Mouse (Mus musculus) hindbrain, embryonic 13.5 days (tissue): ENCODE measurements around the gene Srpx. TPM values are rescaled to one million over a fixed set of nuclear protein-coding genes. Genes with fewer than 3 reads are reported as not detected.

Experiments used
- ATAC-seq: fragments of 200-750 bp; cut with Nextera tagmentation; 2 replicates; pipeline ENCODE4 v1.8.0; 2017; ENCODE audit warnings: moderate TSS enrichment; ENCODE audit not compliant: low FRiP score
- H3K27ac ChIP-seq: fragments of 300-500 bp; sonication (generic); 2 replicates; pipeline ENCODE4 v1.5.1; 2015; ENCODE audit warnings: inconsistent platforms, mild to moderate bottlenecking, moderate library complexity
- H3K27me3 ChIP-seq: fragments of 300-500 bp; sonication (generic); 2 replicates; pipeline ENCODE4 v1.6.1; 2015; ENCODE audit warnings: mild to moderate bottlenecking, inconsistent platforms
- H3K36me3 ChIP-seq: fragments of 300-500 bp; sonication (generic); 2 replicates; pipeline ENCODE4 v1.6.1; 2015; ENCODE audit warnings: mild to moderate bottlenecking, inconsistent platforms
- H3K4me1 ChIP-seq: fragments of 300-500 bp; sonication (generic); replicated peaks from 2 replicates; pipeline ENCODE4 v1.6.1; 2015; ENCODE audit warnings: inconsistent platforms
- H3K4me2 ChIP-seq: fragments of 300-500 bp; sonication (generic); 2 replicates; pipeline ENCODE4 v1.6.1; 2015; ENCODE audit warnings: inconsistent platforms, mild to moderate bottlenecking, moderate library complexity
- H3K4me3 ChIP-seq: fragments of 300-500 bp; sonication (generic); 2 replicates; pipeline ENCODE4 v1.5.1; 2015; ENCODE audit warnings: mild to moderate bottlenecking, inconsistent platforms
- H3K9ac ChIP-seq: fragments of 300-500 bp; sonication (generic); 2 replicates; pipeline ENCODE4 v1.6.1; 2015; ENCODE audit warnings: mild to moderate bottlenecking, inconsistent platforms
- H3K9me3 ChIP-seq: fragments of 300-500 bp; sonication (generic); 2 replicates; pipeline ENCODE4 v1.6.1; 2016; ENCODE audit warnings: inconsistent platforms
- WGBS: fragments of 180-500 bp; shearing (Covaris S2); methylation state at CpG from one replicate; pipeline ENCODE4 v1.1.7; 2015; 5-methylcytosine and 5-hydroxymethylcytosine counted together
- polyA plus RNA-seq: library from polyadenylated mRNA; unstranded; fragments of >200 nt; fragmentation: Nextera tagmentation; extraction: Ambion mirVana; gene quantifications from 2 replicates; pipeline ENCODE4 v1.2.1, GENCODE M21; 2015

The Srpx gene
- 3.6 and 5.1 TPM in 2 replicates for polyA plus RNA-seq

DNA sequence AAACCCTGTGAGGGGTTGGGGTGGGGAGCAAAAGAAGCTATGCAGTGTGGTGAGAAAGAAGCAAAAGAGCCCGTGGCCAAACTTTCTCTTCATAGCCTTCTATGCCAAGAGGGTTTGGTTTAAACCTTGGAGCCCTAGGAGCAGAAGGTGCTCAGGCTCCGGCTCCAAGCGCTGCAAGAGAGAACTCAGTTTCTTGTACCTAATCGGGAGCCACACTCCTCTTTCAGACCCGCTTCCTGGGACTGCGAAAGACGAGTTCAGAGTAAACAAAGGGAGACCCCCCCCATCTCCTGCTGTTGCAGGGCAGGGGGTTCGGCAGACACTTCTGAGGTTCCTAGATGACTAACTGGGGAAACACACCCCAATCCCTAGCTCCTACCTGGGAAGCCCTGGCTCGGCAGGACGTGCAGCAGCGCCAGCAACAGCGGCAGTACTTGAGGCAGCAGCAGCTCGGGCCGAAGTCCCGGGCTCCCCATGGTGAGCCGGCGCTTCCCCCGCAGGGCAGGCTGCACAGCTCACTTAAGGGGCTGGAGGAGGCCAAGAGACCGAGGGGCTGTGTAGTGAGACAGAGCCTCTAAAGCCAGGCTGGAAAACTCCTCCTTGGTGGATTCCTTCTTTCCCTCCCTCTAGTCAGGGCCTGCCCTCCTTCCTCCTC is at the start of gene Srpx:
Gene Srpx, minus strand, starts transcription at position 645 of the 655 bp plus-strand sequence.
- Histone ChIP-seq H3K27ac (no peak within 1 kb of the TSS), H3K9me3 (no peaks in the 10 kb centered on the region), H3K4me2 (peak within 1 kb of the TSS; percentile 55), H3K27me3 (no peaks in the 10 kb centered on the region), H3K4me1 (0 out of 2 replicates have a peak, but pooled peaks cover 2% of the 10 kb centered on the region), H3K36me3 (no peaks in the 10 kb centered on the region), H3K9ac (peak within 1 kb of the TSS; percentile 51; the same call in 1 of the 2 replicates), H3K4me3 (peak within 1 kb of the TSS; percentile 33)
- ATAC-seq, result peak; percentile 61
- 15% methylated on average over 19 of the region's 19 CpGs for WGBS

DNA sequence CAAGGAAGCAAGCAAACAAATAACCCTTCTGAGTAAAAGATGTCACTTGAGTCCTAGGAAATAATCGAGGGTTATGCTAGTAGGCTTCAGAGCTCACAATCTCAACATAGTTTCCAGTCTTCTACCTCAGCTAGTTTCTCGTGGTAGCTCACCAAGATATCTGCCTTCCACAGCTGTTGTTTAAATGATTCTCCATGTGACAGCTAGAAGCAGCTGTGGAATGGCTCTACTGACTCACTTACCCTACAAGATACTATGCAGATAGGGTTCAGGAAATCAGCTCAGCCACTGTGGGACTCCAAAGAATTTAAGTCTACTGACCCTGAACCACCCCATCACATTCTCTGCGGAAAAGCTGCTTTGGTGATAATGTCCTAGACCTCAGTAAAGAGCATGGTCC is 34.9 kb upstream of the Srpx start:
- Histone ChIP-seq H3K9ac (no peak overlapping the region), H3K36me3 (no peaks in the 10 kb centered on the region), H3K4me1 (no peaks in the 10 kb centered on the region), H3K27ac (no peak overlapping the region), H3K4me3 (no peak overlapping the region), H3K9me3 (no peaks in the 10 kb centered on the region), H3K27me3 (no peaks in the 10 kb centered on the region), H3K4me2 (no peak overlapping the region)
- no peak for ATAC-seq
- WGBS, result 64% methylated on average over 3 of the region's 3 CpGs

DNA sequence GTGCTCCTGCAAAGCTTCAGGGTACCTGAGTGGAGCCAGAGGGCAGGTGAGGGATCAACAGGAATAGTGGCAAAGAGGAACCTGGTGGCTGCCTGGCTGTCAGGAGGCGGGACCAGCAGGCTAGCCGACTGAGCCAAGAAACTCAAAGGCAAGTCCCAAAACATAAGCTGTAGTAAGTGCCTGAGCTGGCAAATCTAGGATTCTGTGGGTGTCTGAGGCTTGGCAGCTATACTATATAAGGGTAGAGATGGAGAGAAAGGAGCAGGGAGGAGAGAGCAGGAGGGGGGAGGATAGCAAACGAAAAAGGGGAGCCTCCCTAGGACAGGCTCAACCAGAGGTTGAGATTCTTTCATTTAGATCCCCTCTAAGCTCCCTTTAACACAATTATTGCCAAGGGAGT is 1.7 kb downstream of the Srpx start:
- no peak overlapping the region for H3K9ac ChIP-seq
- H3K36me3 ChIP-seq, result no peaks in the 10 kb centered on the region
- WGBS, result 40% methylated on average over 3 of the region's 3 CpGs
- H3K4me2 ChIP-seq, result no peak overlapping the region
- H3K27ac ChIP-seq, result no peak overlapping the region
- H3K4me1 ChIP-seq, result 0 out of 2 replicates have a peak, but pooled peaks cover 2% of the 10 kb centered on the region
- ATAC-seq, result no peak
- no peaks in the 10 kb centered on the region for H3K27me3 ChIP-seq
- no peaks in the 10 kb centered on the region for H3K9me3 ChIP-seq
- H3K4me3 ChIP-seq, result no peak overlapping the region

DNA sequence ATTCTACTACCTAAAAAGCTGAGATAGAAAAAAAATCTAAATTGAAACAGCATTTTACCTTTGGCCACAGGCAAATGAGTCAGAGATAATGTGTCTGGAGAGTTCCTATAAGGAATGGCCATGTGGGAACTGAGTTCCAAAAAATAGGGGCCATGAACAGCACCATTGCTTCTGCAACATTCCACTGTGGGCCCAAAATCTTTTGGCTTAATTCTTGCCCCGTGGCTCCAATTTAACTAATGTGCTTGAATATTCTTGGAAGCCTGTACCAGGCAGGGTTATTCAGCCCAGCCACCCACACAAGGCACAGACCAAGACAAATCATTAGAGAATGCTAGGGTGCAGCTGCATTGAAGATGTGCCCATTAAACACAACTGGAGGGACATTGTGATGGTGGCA is 6.8 kb downstream of the Srpx start:
- H3K27ac ChIP-seq, result no peak overlapping the region
- no peaks in the 10 kb centered on the region for H3K9me3 ChIP-seq
- no peaks in the 10 kb centered on the region for H3K27me3 ChIP-seq
- no peaks in the 10 kb centered on the region for H3K4me1 ChIP-seq
- no peak overlapping the region for H3K9ac ChIP-seq
- H3K4me3 ChIP-seq, result no peak overlapping the region
- no peak overlapping the region for H3K4me2 ChIP-seq
- H3K36me3 ChIP-seq, result no peaks in the 10 kb centered on the region
- ATAC-seq, result no peak
- WGBS, result 58% methylated on average over 1 of the region's 1 CpGs

DNA sequence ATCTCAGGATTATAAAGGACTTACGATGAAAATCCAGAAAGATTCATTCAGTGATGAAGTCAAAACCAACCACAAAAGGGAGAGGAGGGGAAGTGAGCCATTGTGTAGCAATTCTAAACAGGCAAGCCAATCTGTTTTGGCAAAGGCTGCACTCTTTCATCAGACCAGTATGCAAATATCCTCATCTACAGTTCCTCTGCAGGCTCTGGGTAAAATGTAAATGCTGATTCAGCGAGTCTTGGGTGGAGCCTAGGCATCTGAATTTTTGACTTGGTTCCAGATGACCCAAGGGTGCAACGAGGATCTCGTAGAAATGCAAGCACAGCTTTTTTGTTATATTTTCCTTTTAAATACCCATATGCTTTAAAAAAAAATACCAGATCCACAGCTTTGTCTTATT is 9.0 kb downstream of the Srpx start:
- 49% methylated on average over 4 of the region's 4 CpGs for WGBS
- H3K4me3 ChIP-seq, result no peak overlapping the region
- no peaks in the 10 kb centered on the region for H3K27me3 ChIP-seq
- H3K27ac ChIP-seq, result no peak overlapping the region
- ATAC-seq, result no peak
- no peak overlapping the region for H3K9ac ChIP-seq
- H3K36me3 ChIP-seq, result no peaks in the 10 kb centered on the region
- H3K4me2 ChIP-seq, result no peak overlapping the region
- H3K9me3 ChIP-seq, result no peaks in the 10 kb centered on the region
- no peaks in the 10 kb centered on the region for H3K4me1 ChIP-seq

DNA sequence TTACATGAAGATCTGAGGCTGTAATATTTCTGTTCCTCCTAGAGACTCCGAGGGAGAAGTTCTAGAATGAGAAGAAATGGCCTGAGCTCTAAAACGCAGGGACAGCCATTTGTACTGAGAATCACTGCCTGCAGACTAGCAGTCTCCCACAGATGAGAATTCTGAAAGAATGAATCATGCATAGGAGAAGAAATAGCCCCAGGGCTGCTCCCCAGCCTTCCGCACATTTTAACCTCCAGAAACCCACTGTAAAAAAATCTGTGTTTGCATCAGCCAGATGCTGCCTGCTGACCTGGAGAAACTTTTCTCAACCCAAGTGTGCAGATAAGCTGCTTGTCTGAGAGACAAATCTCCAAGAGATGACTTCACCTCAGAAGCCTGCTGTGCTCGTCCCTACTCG is 12.0 kb downstream of the Srpx start:
- 67% methylated on average over 5 of the region's 5 CpGs for WGBS

DNA sequence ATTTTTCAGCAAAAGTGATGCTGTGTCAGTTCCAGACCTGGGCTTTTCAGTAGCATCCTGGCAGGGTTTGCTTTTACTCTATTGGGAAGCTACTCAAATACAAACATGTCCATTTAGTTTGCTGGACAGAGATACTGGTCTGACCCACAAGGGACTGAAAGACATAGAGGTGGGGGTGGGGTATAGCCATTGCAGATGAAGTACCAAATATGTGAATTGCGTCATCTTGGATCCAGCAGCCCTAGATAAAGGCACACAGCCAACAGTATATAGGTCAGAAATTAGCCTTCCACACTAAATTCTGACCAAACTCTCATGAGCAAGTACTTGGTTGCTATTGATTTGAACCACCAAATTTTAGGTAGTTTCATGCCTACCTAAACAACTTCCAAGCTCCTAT is 14.8 kb downstream of the Srpx start:
- Histone ChIP-seq H3K9me3 (no peaks in the 10 kb centered on the region), H3K9ac (no peak overlapping the region), H3K36me3 (no peaks in the 10 kb centered on the region), H3K27me3 (no peaks in the 10 kb centered on the region), H3K4me2 (no peak overlapping the region), H3K4me1 (no peaks in the 10 kb centered on the region), H3K4me3 (no peak overlapping the region), H3K27ac (no peak overlapping the region)
- 97% methylated on average over 1 of the region's 1 CpGs for WGBS
- no peak for ATAC-seq

More for the DNA sequence above, 12.0 kb downstream of the Srpx start:
- Histone ChIP-seq H3K4me2 (no peak overlapping the region), H3K9me3 (no peaks in the 10 kb centered on the region), H3K36me3 (no peaks in the 10 kb centered on the region), H3K27me3 (no peaks in the 10 kb centered on the region), H3K4me1 (no peaks in the 10 kb centered on the region), H3K4me3 (no peak overlapping the region), H3K9ac (no peak overlapping the region), H3K27ac (no peak overlapping the region)
- no peak for ATAC-seq

DNA sequence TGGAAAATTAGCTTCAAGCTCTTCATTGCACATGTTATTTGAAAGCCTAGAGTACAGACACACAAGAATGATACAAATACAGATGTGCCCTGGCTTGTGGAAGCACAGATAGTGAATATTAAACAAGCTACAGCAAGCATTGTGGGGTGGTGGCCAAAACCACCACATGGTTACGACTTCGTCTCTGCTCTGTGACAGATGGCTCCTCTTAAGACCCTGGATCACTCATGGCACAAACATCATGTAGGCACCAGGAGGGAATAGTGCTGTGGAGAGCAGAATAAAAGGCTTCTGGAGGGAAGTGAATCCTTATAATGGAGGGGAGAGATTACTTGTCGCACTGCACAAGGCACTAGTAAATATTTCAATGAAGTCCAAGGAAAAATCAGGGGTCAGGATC is 21.7 kb downstream of the Srpx start:
- ATAC-seq, result no peak
- no peaks in the 10 kb centered on the region for H3K4me1 ChIP-seq
- WGBS, result 80% methylated on average over 3 of the region's 3 CpGs
- H3K4me3 ChIP-seq, result no peak overlapping the region
- H3K4me2 ChIP-seq, result no peak overlapping the region
- no peaks in the 10 kb centered on the region for H3K27me3 ChIP-seq
- H3K9me3 ChIP-seq, result no peaks in the 10 kb centered on the region
- no peak overlapping the region for H3K27ac ChIP-seq
- H3K36me3 ChIP-seq, result no peaks in the 10 kb centered on the region
- H3K9ac ChIP-seq, result no peak overlapping the region

DNA sequence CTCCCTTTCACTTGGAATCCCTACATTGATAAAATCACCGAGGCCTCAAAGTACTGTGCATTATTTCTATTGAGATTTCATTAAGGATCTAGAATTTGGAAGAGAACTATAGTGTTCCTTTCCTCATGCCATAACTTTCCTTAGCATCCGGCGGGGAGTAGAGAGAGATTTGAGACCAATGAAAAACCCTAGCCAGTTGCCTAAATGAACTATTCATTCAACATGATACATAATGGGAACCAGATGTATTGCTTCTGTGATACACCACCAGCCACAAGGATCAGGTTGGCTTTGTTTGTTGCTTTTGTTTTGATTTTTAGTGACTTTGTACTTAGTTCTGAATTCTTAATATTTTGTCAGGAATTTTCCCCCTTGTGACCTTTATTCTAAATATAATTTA is 37.1 kb downstream of the Srpx start:
- no peak overlapping the region for H3K27ac ChIP-seq
- 83% methylated on average over 3 of the region's 3 CpGs for WGBS
- H3K4me2 ChIP-seq, result no peak overlapping the region
- no peak for ATAC-seq
- H3K27me3 ChIP-seq, result no peaks in the 10 kb centered on the region
- no peak overlapping the region for H3K9ac ChIP-seq
- no peaks in the 10 kb centered on the region for H3K9me3 ChIP-seq
- no peak overlapping the region for H3K4me3 ChIP-seq
- H3K4me1 ChIP-seq, result no peaks in the 10 kb centered on the region
- H3K36me3 ChIP-seq, result no peaks in the 10 kb centered on the region

DNA sequence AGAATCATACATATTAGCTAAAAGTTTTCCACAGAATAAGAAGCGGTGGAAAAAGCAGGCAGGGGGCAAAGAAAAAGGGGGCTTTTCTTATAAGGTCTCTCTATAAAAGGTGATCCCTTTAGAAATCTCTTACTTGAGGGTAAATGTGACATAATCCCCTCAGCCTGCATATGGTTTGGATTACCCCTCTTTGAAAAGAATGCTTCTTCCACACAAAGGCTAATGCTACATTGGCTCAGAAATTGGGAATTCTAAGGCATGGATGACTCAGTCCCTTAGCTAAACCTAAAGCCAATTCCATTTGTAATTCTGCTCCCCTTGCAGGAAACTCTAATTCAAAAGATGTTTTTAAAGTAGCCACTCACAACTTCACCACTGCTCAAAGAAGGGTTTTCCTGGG is 37.5 kb downstream of the Srpx start:
- no peak for ATAC-seq

DNA sequence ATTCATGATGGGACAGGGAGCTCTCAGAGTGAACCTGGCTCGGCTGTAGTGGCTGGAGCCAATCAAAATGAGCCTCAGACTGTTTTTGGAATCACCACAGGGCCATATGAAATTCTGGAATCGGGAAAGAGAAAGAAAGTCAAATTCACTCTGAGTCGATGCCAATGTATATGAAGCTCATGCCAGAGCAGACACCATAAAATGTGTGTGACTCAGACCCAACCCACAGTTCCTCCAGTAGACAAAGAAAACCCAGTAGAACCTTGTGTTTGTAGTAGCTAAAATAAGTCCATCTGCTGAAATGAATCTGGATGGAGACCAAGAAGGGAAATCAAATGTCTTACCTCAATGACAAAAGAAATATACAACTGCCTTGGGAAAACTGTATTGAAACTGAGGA is 43.5 kb downstream of the Srpx start:
- ATAC-seq, result no peak
- H3K27ac ChIP-seq, result no peak overlapping the region
- H3K4me2 ChIP-seq, result no peak overlapping the region
- H3K9me3 ChIP-seq, result no peaks in the 10 kb centered on the region
- WGBS, result 81% methylated on average over 3 of the region's 3 CpGs
- H3K4me3 ChIP-seq, result no peak overlapping the region
- H3K27me3 ChIP-seq, result no peaks in the 10 kb centered on the region
- H3K36me3 ChIP-seq, result no peaks in the 10 kb centered on the region
- no peak overlapping the region for H3K9ac ChIP-seq
- H3K4me1 ChIP-seq, result no peaks in the 10 kb centered on the region

More for the DNA sequence above, 37.5 kb downstream of the Srpx start:
- Histone ChIP-seq H3K4me2 (no peak overlapping the region), H3K9me3 (no peaks in the 10 kb centered on the region), H3K36me3 (no peaks in the 10 kb centered on the region), H3K9ac (no peak overlapping the region), H3K27ac (no peak overlapping the region), H3K4me1 (no peaks in the 10 kb centered on the region), H3K4me3 (no peak overlapping the region), H3K27me3 (no peaks in the 10 kb centered on the region)
- 62% methylated on average over 1 of the region's 1 CpGs for WGBS

DNA sequence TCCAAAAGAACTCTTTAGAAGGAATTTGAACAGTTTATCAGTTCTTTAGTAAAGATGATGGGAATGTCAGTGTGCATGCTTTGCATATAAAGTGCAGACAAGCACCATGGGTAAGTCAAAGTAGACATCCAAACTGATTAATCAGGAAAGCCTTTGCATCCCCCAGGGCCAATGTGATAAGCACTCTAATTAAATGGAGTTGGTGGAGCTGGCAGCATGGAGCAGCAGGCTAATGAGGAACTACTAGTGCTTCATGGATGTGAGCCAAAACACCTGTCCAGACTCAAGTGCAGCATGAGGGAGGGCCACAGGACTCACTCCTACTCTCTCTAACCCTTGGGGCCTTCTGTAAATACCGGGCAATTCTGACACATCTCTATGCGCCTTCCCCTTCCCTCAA is 46.0 kb downstream of the Srpx start:
- 0 out of 2 replicates have a peak, but pooled peaks have one; percentile 57 for ATAC-seq
- Histone ChIP-seq H3K27ac (no peak overlapping the region), H3K4me2 (no peak overlapping the region), H3K36me3 (no peaks in the 10 kb centered on the region), H3K4me3 (no peak overlapping the region), H3K27me3 (no peaks in the 10 kb centered on the region), H3K9ac (no peak overlapping the region), H3K9me3 (no peaks in the 10 kb centered on the region), H3K4me1 (no peaks in the 10 kb centered on the region)
- WGBS, result 48% methylated on average over 2 of the region's 2 CpGs

DNA sequence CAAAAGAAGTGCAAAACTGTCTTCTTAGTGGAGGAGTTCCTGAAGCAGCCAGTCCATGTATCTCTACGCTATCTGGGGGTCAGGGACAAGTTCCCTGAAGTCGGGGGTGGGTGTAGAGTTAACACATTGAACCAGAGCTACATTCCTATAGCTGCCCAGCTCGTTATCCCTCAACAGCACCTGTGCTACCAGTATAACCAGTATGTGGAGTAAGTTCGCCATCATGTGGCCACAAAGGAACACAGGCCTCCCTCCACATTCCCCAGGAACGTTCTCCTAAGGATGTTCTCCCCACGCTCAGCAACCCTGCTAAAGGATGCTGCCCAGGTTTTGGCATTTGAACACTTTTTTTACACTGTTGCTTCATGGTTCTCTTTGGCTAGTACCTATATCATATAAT is 46.8 kb downstream of the Srpx start:
- Histone ChIP-seq H3K9ac (no peak overlapping the region), H3K36me3 (no peaks in the 10 kb centered on the region), H3K27me3 (no peaks in the 10 kb centered on the region), H3K27ac (no peak overlapping the region), H3K4me3 (no peak overlapping the region), H3K4me1 (no peaks in the 10 kb centered on the region), H3K9me3 (no peaks in the 10 kb centered on the region), H3K4me2 (no peak overlapping the region)
- peak; percentile 68; the same call in 1 of the 2 replicates for ATAC-seq
- 29% methylated on average over 6 of the region's 6 CpGs for WGBS
